Mouse (Mus musculus) WW6 (cell line): ENCODE measurements around the gene Tpcn1.

Experiments
- DNase-seq: peaks from one replicate; pipeline ENCODE4 v3.0.0-alpha.2; 2013; ENCODE audit warnings: low read depth, low spot score

Gene Tpcn1

DNA sequence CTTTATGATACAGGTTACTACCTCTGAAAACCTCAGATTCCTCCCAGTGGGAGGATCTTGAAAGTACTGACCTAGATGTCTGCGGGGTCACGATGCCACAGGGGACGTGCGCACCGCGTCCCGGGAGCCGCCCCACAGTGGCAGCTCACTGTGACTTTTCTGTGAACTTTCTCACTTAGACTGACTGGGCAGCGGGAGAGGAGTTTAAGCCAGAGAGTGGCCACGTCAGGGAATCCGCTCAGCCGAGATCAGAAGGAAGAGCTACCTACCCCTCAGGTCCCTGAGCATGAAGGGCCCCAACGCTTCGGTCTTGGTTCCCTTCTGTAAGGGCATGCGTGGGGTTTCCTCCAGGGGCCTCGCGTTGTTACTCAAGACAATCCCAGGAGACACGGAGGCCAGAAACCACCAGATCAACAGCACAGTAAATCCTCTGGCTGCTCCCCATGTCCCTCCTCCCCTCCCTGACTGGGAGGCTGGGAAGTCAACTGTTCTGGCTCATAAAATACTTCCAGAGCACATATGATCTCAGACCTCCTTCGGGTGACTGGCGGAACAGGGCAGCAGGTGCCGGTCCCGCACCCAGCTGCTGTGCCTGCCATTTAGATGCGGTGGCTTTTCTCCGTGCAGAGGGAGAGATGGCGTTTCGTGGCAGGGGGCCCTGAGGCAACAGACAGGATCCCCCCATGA, 9.1 kb downstream of the Tpcn1 start:
- DNase-seq, result no peak

DNA sequence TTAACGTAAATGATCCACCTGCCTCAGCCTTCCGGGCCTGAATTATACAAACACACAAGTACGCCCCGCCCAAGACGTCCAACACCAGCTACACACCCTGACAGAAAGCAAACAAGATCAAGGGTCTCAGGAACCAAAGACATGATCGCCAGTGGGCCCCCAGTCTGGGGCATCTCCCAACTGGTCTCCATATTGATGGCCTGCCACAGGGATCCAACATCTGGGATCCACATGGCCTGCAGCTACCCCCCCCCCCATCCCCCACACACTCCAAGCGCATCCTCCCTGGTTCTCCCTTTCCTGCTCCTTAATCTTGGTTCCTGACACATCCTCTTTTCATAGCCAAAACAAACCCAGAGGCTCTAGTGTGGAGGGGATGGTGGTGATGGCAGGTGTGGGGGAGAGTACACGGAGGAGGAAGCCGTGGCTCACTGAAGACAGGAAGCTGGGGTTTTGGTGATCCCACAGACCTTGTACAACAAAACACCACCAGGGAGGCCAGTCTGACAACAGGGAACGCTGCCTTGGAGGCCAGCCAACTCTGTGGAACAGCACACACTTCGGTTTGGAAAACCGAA, 9.9 kb downstream of the Tpcn1 start:
- DNase-seq, result no peak

DNA sequence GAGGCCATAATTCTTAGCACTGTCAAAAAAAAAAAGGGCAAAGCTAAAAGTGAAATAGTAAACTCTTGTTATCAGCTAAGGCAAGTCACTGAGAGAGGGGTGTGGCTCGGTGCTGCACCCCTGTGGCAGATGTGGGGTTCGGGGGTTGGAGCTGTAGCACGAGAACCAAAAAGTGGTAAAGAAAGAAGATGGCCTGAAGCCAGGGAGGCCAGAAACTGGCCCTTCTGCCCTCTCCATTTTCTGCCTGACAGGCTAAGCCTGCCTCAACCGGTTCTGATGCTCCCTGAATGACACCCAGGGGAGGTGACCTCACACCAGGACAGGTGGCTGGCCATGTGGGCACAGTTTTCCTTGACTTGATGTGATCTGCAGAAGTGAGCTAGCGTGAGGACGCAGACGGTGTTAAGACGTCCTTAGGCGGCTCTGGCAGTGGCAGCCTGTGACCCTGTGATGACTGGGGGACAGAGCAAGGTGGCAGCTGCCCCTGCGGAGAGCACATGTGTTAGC, 10.5 kb downstream of the Tpcn1 start:
- no peak for DNase-seq

DNA sequence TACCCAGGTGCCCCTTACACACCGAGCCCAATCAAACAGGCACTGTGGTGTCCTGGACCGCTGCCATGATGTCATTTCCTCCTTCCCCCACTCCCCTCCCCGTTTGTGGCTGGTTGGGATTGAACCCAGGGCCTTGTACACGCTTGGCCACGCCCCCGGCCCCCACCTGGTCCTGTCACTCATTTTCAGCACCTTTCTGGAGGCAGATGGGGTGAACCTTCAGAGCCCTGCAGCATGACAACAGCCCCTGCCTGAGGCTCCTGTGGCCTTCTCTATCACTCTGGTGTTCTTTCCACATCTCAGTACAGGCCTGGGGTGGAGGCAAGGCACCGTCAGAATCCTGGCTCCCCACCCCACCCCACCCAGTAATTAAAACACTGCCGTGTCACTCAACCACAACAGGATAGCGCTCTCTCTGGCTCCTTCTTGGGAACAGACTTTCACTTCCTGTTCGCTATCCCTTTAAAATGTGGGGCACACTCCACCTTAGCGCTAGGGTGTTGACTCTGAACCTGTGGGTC, 11.6 kb downstream of the Tpcn1 start:
- no peak for DNase-seq

DNA sequence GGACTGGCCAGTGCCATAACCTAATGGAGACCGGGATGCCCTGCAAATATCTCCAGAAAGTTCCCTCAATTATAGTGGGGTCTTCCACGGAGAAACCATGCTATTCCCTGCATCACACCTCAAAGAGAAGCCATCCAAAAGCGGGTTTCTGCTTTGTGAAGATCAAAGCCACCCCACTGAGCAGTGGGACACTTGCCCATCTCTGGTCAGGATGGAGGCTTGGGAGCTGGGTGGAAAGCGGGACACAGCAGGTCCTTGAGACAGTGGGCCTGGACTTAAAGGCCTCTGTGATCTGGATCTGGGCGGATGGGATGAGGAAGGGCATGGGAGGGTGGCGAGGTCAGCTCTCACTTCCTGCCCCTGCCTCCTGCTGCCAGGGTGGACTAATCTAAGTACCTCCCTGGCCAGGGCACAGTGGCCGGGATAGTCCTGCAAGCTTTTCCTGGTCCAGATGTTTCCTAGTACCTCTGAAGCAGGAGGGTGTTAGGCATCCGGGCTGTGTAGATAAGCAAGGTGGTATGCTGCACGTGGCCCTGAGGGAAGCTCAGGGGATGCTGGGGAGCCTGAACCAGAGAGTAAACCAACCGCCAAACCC, 13.9 kb downstream of the Tpcn1 start:
- DNase-seq, result no peak

DNA sequence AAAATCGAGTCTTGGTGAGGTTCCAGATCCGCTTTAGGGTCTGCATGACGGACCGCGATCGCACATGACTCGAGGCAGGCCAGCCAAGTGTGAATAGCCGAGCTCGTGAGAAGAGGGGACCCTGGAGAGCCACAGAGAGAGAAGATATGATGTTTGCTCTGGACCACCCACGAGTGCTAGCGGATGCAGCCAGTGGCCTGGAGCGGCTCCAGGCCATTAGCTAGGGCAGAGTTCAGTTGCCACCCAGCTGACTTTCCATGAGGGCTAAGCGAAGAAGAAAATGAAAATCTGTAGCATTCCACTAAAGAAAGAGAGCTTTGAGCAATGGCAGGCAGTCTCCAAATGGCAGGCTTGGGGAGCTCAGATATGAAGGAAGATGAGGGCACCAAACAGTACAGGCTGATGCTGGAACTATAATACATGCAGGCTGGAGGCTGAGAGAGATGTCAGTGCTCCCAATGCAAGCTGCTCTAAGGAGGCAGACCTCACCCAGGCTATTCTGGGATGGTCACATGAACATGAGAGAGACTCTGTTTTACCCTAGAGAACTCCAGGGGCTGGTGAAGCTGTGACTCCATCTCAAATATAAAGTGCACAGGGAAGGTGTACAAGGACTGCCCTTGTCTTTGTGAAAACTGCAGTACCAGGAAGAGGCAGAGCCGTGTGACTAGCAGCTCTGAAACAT, 17.3 kb downstream of the Tpcn1 start:
- DNase-seq, result no peak

DNA sequence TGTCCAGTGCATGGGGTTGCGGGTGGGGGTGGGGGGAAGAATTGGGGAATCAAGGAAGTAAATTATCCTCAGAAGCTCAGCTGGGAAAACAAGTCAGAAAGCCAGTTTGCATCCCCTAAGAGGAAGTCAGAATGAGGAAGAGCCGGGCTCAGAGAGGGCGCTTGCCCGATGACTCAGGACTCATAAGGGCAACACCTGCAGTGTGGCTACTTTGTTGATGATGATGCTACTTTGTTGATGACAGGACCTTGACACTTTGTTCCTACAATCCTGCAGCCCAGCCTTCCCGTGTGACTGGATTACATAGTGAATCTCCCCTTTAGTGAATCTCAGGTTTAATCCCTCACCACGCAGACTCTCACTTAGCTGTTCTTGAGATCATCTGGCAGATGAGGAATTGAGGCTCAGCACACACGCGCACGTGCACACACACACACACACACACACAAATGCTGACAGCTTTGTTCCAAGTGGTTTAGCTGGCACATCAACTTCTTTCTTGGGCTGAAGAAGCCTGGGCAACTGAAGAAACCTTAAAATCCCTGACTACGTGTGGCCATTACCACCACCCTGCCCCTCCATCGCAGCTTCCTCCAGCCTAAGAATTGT, 18.1 kb downstream of the Tpcn1 start:
- DNase-seq, result no peak

DNA sequence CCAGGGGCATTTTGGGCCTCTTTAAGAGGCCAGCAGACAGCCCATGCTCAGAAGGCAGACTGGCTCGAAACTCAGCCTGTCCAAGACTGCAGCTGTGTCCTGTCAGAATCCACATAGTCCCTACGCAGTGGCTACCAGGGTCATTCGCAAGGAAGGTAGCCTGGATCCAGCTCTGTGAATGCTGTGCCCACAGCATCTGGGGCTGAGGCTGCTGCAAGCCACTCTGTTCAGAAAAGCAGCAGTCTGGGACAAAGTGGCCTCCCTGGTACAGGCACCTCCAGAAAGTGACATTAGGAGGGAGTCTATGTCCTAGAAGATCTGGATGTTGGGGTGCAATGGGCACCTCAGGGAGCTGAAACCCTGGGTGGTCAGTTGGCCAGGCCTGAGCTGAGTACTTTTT, 18.7 kb downstream of the Tpcn1 start:
- no peak for DNase-seq

DNA sequence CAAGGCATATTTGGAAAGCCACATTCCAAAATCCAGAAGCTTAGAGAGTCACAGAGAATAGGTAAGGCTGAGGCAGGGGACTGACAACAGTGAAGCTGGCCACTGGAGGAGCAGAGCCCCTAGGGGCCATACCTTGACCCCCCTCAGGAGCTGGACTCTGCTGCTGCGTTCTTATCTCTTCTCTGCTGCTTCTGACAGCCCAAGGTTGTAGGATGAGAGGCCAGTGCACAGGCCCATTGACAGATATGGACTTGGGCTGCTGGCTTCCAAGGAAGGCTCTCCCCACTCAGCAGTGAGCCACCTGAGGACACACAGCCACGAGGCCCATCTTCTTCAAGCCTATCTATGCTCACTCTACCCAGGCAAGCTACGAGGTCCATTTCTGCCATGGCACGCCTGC, 19.5 kb downstream of the Tpcn1 start:
- no peak for DNase-seq

DNA sequence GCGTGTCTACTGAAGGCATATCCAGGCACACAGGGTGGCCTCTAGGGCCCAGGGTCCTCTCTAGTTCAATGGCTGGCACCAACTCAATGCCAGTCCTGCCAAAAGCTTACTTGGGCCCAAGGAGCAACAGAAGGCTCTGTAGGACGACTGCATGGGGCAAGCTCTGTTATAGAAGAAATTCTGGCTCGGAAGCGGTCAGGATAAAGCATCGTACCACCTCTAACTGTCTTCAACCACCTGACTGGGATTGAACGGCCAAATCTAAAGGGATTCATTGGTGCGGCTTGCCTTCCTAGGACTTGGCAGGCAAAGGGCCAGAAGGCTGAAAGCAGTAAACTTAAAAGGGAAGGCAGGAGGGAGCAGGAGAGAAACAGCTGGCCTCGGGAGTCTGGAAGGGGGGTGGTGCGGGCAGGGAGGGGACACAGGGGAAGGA, 20.1 kb downstream of the Tpcn1 start:
- DNase-seq, result no peak

DNA sequence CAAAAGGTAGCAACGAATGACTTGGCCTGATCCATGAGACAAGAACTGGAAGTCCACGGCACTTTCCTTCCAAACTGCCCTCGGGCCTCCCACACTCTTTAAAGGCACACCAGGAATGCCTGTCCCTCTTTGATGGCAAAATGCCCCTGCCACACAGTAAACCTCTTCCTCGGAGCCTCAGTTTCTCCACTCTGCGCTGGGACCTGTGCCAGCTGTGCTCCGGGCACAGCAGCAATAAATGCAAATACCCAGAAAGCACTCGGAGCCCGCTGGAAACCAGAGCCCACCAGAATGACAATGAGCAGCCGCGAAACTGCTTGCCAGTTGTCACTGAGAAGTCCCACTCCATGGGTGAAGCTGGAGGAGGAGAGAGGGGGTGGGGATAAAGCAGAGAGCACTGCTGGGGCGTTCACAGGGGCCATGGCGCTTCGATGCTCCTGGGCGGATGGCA, 20.7 kb downstream of the Tpcn1 start:
- no peak for DNase-seq

DNA sequence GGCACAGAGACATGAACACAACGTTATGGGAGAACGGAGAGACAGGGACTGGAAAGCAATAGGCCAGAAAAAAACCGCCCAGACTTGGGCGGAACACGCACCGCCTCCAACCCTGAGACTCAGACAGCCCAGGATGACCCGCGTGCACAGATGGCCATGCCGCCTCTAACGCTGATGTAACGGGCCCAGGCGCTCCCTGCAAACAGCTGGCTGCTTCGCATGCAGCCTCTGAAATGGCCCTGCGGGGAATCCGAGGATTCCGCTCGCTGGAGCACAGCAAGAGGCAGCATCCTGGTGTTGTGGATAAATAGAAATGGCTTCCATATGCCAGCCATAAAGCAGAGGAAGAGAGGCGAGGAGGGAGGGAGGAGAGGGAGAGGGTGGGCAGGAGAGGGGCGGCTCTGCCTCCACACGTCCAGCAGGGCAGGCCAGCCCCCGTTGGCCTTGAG, 21.2 kb downstream of the Tpcn1 start:
- DNase-seq, result no peak

DNA sequence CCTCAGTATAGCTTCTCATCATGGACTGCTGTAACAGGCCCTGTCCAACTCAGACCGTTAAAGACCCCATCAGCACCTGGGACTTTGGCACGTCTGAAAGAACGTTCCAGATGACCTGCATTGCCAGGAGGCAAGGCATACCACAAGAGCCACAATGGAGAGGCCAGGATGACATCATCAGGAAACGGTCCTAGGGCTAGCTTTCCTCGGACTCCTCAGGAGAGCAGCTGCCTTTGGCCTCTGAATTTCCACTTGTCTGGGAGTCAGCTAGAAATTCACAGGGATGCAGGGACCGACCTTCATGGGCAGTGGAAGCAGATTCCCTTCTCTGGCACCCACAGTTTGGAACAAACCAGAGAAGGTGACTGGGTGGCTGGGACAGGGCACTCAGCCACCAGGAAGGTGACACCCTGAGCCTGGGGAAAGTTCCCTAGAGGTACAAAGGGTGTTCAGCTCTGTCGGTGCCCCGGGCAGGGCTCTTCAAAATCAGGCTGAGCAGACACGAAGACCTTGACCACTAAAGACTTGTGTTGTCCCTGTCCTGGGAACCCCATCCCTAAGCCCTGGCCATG, 21.7 kb downstream of the Tpcn1 start:
- no peak for DNase-seq

DNA sequence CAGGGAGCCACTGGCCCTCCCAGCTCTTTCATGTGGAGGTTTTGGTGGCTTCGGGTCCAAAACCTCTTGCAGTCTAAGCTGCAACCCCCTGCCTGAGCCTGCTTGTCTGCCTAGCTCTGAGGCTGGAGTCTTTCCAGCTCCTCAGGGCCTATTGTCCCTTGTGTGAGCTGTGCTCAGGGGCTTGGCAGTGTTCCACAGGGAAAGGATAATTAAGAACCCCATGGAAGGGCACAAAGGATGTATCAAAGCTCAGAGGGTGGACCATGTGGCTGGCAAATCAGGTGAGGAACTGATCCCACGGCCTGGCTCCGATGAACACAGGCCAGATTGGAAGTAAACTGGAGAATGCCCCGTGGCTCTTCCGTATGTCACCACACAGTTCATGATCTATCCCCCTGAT, 22.4 kb downstream of the Tpcn1 start:
- DNase-seq, result no peak

DNA sequence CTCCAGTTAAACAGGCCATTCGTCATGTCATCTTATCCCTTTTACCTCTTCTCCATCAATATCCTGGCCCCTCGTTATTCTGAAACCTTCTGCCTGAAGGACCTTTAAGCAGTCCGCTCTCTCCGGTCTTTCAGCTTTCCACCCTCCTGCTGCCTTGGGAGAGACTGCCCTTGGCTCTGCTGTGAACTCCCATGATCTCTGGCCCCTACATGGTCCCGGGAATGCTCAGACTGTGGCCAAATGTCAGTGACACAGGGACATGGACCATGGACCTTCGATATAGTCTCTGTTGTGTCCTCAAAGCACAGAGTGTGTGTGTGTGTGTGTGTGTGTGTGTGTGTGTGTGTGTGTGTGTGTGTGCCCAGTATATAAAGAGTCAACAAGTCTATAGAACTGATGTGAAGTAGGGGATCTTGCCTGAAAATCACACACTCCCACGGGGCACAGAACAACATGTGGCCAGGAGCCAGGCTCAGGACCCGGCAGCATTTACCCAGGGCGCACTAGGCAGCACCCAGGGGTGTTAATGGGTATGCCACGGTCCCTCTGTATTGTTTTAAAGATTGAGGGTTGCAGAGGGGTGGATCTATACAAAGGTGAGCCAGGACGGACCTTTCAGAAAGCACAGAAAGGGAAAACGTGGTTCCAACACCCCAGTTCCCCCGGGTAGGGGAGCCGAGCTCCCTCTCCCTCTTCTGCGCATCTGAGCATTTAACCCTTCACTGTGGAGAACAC, 23.1 kb downstream of the Tpcn1 start:
- no peak for DNase-seq

DNA sequence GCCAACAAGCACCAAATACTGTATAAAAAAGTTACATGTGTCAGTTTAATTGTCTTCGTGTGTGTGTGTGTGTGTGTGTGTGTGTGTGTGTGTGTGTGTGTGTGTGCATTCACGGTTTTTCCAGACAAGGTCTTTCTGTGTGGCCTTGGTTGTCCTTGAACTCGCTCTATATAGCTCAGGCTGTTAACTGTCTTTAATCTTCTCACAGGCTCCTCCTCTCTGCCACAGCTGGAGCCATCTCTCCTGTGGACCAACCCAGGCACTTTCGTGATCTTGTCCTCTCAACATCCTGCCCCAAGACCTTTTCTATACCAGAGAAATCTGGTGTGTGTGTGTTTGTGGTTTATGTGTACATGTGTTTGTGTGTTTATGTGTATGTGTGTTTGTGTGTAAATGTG, 24.6 kb downstream of the Tpcn1 start:
- DNase-seq, result no peak

DNA sequence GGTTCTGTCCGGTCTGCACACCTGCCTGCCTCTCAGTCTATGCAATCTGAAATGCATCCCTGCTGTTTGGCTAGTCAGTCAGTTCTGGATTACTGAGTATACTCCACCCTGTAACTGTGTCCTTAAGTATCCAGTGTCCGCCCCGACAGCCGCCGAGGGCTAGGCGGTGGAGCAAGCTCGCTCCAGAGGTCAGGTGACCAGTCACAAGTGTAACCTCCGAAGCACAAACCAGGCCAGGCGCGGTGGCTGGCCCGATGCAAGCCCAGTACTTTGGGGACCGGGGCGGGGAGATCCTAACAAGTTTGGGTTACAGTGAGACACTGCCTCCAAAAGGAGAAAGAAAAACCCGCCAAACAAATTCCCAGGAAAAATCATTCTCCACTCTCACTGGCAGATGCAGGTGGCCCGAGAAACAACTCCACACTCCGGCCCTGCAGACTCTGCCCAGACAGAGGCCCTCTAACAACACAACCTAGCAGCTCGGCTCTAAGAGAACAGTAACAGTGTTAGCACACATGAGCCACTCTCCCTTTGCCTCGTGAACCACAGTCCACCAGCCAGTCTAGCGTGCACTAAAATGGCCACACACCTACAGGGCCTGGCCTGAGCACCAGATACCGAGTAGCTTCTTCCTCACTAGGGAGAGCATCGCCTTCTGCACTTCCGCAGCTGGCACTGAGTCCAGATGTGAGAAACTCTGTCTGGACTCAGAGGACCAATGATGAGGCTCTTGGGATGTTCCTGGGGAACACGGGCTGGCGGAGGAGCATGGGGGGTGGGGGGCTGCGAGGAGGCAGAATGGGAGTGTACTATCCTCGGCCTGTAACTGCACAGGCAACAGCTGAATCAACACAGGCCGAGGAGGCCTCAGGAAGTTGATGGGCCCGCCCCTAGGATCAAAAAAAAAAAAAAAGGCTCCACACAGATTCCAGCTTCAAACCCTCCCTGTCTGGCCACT, 25.2 kb downstream of the Tpcn1 start:
- DNase-seq, result no peak

DNA sequence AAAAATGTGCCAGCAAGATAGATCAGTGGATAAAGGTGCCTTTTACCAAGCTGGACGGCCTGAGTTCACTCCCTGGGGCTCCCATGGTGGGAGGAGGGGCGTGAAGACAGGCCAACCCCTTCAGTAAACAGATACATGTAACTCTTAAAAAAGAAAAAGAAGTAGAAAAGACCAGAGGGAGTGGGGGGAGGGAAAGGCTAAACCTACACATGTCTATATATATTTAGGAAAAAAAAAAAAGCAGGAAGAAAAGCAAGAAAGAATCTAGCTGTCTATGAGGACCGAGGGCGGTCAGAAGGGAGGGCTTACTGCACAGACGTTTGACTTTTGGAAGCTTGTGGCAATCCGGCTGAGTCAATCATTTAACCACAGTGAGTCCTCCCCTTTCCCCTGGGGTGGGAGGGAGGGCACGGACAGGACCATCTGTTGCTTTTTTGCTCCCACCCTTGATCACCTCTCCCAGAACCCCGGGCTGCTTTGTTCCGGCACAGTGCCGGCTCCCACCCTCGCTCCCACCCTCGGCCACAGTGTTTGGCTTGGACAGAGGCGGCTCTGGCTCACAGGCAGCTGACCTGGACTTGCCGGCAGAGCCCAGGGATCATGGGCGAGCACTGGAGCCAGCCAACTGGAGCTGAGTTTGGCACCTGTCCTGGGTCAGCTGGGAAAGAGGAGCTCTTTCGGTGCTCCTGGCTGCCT, 27.7 kb downstream of the Tpcn1 start:
- no peak for DNase-seq

DNA sequence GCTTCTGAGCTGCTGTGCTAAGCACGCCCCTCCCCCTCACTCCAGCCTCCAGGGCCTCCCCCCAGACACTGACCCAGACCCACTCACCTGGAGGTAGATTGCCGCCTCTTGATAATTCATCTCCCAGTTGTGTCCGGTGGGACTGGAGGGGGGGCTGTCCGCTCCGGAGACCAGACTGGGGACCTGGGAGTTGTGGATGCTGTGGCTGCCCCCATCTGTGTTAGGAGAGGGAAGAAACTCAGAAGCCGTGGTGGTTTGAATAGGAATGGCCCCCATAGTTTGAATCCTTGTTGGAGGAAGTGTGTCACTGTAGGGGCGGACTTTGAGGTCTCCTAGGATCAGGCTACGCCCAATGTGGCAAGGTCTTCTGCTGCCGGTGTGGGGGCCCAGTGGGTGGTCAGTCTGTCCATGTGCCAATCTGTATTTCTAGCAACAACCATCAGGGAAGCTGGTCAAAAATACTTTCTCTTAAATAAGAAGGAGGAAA, 28.3 kb downstream of the Tpcn1 start:
- DNase-seq, result no peak
